Mouse (Mus musculus): ENCODE measurements around the gene Olfr49.

GRCm38 (mm10) chr14:54261386-54261785 is 23.4 kb downstream of the Olfr49 start:
- TF ChIP-seq CTCF (IDR thresholded peaks at IDR 0.05; ENCODE audit: borderline replicate concordance, control insufficient read depth, extremely low read depth, insufficient read depth, low read length, poor library complexity) (no peak), POLR2A (IDR thresholded peaks at IDR 0.05; ENCODE audit: control insufficient read depth, extremely low read depth, insufficient read depth, low read length, poor library complexity) (no peak)

All from thymus, adult 2 months (tissue).